Mouse (Mus musculus) kidney, adult 2 months (tissue): ENCODE results near the gene Atg7.

Experiments
- CTCF ChIP-seq: fragments of 200-500 bp; conservative IDR thresholded peaks from 2 replicates; pipeline ENCODE4 v1.5.1; 2011; ENCODE audit warnings: low read depth, mild to moderate bottlenecking, control low read depth, low read length, moderate library complexity, mixed read lengths; ENCODE audit not compliant: insufficient read depth, insufficient read length
- POLR2A ChIP-seq: fragments of 200-500 bp; IDR thresholded peaks from one replicate; pipeline ENCODE4 v1.6.1; 2011; ENCODE audit warnings: low read depth, low read length, control low read depth

DNA sequence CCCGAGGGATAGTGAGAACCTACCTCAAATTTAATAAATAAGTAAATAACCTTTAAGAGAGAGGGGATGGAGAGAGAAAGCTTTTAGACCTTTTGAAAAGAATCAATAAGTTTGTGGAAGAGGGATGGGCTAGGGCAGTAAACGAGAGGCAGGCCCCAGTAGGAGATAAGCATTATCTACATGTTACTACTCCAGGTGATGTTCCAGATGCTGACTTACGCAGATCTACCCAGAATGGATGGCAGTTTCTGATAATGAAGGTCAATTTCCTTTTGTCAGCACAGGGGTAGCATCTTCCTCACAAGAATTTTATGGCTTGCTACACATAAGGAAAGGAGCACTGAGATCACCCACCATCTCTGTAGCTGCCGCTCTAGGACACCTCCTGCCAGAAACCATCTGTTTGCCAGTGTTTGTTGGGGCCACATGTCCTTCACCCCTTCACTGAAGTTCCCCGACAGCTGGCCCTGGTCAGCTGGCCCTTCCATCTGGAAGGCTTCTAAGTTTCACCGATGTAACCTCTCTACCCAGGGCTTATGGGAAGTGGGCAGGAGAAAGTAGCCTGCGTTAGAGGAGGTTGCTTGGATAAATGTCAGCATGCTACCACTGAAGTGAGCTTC lies 152.9 kb downstream of the Atg7 start:
- TF ChIP-seq CTCF = no peak
- TF ChIP-seq POLR2A = no peak
